Mouse (Mus musculus): ENCODE results near the gene Cldnd2. TPM values are rescaled to one million over a fixed set of nuclear protein-coding genes. Genes with fewer than 3 reads are reported as not detected.

Gene Cldnd2
- polyA plus RNA-seq, 1 experiment from 2014 or later, result not detected

GRCm38 (mm10) chr7:43490182-43490584 lies 49.6 kb downstream of the Cldnd2 start:
- Histone ChIP-seq H3K36me3 (ENCODE audit: control insufficient read depth, insufficient read depth, low read length) (no peaks in the 10 kb centered on the region), H3K4me2 (replicated peaks; ENCODE audit: low read depth, low read length) (peak overlapping the region; percentile 67), H3K9me3 (ENCODE audit: control insufficient read depth, low read depth, low read length) (no peaks in the 10 kb centered on the region), H3K9ac (replicated peaks; ENCODE audit: low read depth, low read length) (peak overlapping the region; percentile 52; the same call in 1 of the 2 replicates), H3K4me3 (ENCODE audit: low read depth, low read length) (peak overlapping the region; percentile 39), H3K4me1 (ENCODE audit: control insufficient read depth, insufficient read depth, low read length) (no peaks in the 10 kb centered on the region), H3K27ac (ENCODE audit: low read length) (no peak overlapping the region), H3K27me3 (ENCODE audit: control insufficient read depth, insufficient read depth, low read length) (0 out of 2 replicates have a peak, but pooled peaks cover 3% of the 10 kb centered on the region)
- peak; percentile 81 for ATAC-seq (ENCODE audit: insufficient number of reproducible peaks, insufficient read depth, low FRiP score, low read depth)
- WGBS, result 0% methylated on average over 9 of the region's 13 CpGs

GRCm38 (mm10) chr7:43490861-43491260 lies 50.3 kb downstream of the Cldnd2 start:
- no peak for ATAC-seq (ENCODE audit: insufficient number of reproducible peaks, insufficient read depth, low FRiP score, low read depth)
- Histone ChIP-seq H3K4me3 (ENCODE audit: low read depth, low read length) (no peak overlapping the region), H3K27me3 (ENCODE audit: control insufficient read depth, insufficient read depth, low read length) (0 out of 2 replicates have a peak, but pooled peaks cover 3% of the 10 kb centered on the region), H3K36me3 (ENCODE audit: control insufficient read depth, insufficient read depth, low read length) (no peaks in the 10 kb centered on the region), H3K4me2 (replicated peaks; ENCODE audit: low read depth, low read length) (no peak overlapping the region), H3K9me3 (ENCODE audit: control insufficient read depth, low read depth, low read length) (no peaks in the 10 kb centered on the region), H3K4me1 (ENCODE audit: control insufficient read depth, insufficient read depth, low read length) (no peaks in the 10 kb centered on the region), H3K27ac (ENCODE audit: low read length) (no peak overlapping the region), H3K9ac (replicated peaks; ENCODE audit: low read depth, low read length) (no peak overlapping the region)
- WGBS, result 61% methylated on average over 9 of the region's 9 CpGs

Small RNA genes within 50 kb of the gene (microRNA-seq; reads per million reads assigned to microRNA genes)
- gene Mir7051, result 0.78 reads per million

Other genes with a start within 250 kb of the Cldnd2 start
- gene Zfp715, start 127.5 kb upstream of the Cldnd2 start, polyA plus RNA-seq (2014; fragmentation: Nextera tagmentation; extraction: Ambion mirVana), result 14.0 and 15.5 TPM in 2 replicates
- gene Siglecf, start 89.4 kb upstream of the Cldnd2 start, polyA plus RNA-seq (2014; fragmentation: Nextera tagmentation; extraction: Ambion mirVana), result 0.25 TPM in 1 of 2 replicates, not detected in the other
- gene Siglecg, start 32.6 kb upstream of the Cldnd2 start, polyA plus RNA-seq (2014; fragmentation: Nextera tagmentation; extraction: Ambion mirVana), result 0.15 and 0.19 TPM in 2 replicates
- gene Lim2, start 13.1 kb upstream of the Cldnd2 start, polyA plus RNA-seq (2014; fragmentation: Nextera tagmentation; extraction: Ambion mirVana), result not detected in 2 replicates
- gene Nkg7, start 3.7 kb upstream of the Cldnd2 start, polyA plus RNA-seq (2014; fragmentation: Nextera tagmentation; extraction: Ambion mirVana), result 0.39 and 1.4 TPM in 2 replicates
- gene Etfb, start 3.3 kb downstream of the Cldnd2 start, polyA plus RNA-seq (2014; fragmentation: Nextera tagmentation; extraction: Ambion mirVana), result 290 and 313 TPM in 2 replicates
- gene Gm45233, start 3.3 kb downstream of the Cldnd2 start, polyA plus RNA-seq (2014; fragmentation: Nextera tagmentation; extraction: Ambion mirVana), result 0.30 and 0.46 TPM in 2 replicates
- gene Vsig10l, start 22.4 kb downstream of the Cldnd2 start, polyA plus RNA-seq (2014; fragmentation: Nextera tagmentation; extraction: Ambion mirVana), result 3.0 and 6.1 TPM in 2 replicates
- gene Iglon5, start 49.3 kb downstream of the Cldnd2 start, polyA plus RNA-seq (2014; fragmentation: Nextera tagmentation; extraction: Ambion mirVana), result 0.75 and 0.91 TPM in 2 replicates
- gene 4931406B18Rik, start 65.2 kb downstream of the Cldnd2 start, polyA plus RNA-seq (2014; fragmentation: Nextera tagmentation; extraction: Ambion mirVana), result not detected in 2 replicates
- 1.9 and 4.3 TPM in 2 replicates for gene Cd33, start 103.6 kb downstream of the Cldnd2 start, polyA plus RNA-seq (2014; fragmentation: Nextera tagmentation; extraction: Ambion mirVana)
- gene Zfp658, start 121.5 kb downstream of the Cldnd2 start, polyA plus RNA-seq (2014; fragmentation: Nextera tagmentation; extraction: Ambion mirVana), result 3.2 and 5.0 TPM in 2 replicates
- 14.7 and 14.8 TPM in 2 replicates for gene Zfp719, start 138.8 kb downstream of the Cldnd2 start, polyA plus RNA-seq (2014; fragmentation: Nextera tagmentation; extraction: Ambion mirVana)
- gene Zfp819, start 166.4 kb downstream of the Cldnd2 start, polyA plus RNA-seq (2014; fragmentation: Nextera tagmentation; extraction: Ambion mirVana), result 0.23 and 0.36 TPM in 2 replicates
- 0.17 TPM in 1 of 2 replicates, not detected in the other for gene Ceacam18, start 193.9 kb downstream of the Cldnd2 start, polyA plus RNA-seq (2014; fragmentation: Nextera tagmentation; extraction: Ambion mirVana)
- 0.80 and 0.95 TPM in 2 replicates for gene Siglece, start 219.4 kb downstream of the Cldnd2 start, polyA plus RNA-seq (2014; fragmentation: Nextera tagmentation; extraction: Ambion mirVana)
- 11.0 TPM in 2 replicates for gene Ctu1, start 231.2 kb downstream of the Cldnd2 start, polyA plus RNA-seq (2014; fragmentation: Nextera tagmentation; extraction: Ambion mirVana)
- gene Klk14, start 249.6 kb downstream of the Cldnd2 start, polyA plus RNA-seq (2014; fragmentation: Nextera tagmentation; extraction: Ambion mirVana), result 0.32 TPM in 1 of 2 replicates, not detected in the other

Measured in stomach, embryonic 14.5 days (tissue).